Mouse (Mus musculus): Measurements from ENCODE around the gene Cdk11b. TPM values are rescaled to one million over a fixed set of nuclear protein-coding genes. Genes with fewer than 3 reads are reported as not detected.

Cdk11b gene
- 10 to 100 TPM; 56.8 to 62.0 TPM for total RNA-seq (2021)
- long read RNA-seq, experiment 1, transcript Cdk11b-201 (20 exons, 2,595 nt) = major isoform, 30 of 76 reads
- long read RNA-seq, experiment 1, partial matches to known transcripts = 11 of 76 reads
- long read RNA-seq, experiment 1, other reads (novel, unspliced or antisense) = 31 of 76 reads
- long read RNA-seq, experiment 2, transcript Cdk11b-201 (20 exons, 2,595 nt) = major isoform, 38 of 100 reads
- long read RNA-seq, experiment 2, transcript Cdk11b-202 (20 exons, 2,673 nt) = minor isoform, 8 of 100 reads
- long read RNA-seq, experiment 2, partial matches to known transcripts = 23 of 100 reads
- long read RNA-seq, experiment 2, other reads (novel, unspliced or antisense) = 30 of 100 reads

DNA sequence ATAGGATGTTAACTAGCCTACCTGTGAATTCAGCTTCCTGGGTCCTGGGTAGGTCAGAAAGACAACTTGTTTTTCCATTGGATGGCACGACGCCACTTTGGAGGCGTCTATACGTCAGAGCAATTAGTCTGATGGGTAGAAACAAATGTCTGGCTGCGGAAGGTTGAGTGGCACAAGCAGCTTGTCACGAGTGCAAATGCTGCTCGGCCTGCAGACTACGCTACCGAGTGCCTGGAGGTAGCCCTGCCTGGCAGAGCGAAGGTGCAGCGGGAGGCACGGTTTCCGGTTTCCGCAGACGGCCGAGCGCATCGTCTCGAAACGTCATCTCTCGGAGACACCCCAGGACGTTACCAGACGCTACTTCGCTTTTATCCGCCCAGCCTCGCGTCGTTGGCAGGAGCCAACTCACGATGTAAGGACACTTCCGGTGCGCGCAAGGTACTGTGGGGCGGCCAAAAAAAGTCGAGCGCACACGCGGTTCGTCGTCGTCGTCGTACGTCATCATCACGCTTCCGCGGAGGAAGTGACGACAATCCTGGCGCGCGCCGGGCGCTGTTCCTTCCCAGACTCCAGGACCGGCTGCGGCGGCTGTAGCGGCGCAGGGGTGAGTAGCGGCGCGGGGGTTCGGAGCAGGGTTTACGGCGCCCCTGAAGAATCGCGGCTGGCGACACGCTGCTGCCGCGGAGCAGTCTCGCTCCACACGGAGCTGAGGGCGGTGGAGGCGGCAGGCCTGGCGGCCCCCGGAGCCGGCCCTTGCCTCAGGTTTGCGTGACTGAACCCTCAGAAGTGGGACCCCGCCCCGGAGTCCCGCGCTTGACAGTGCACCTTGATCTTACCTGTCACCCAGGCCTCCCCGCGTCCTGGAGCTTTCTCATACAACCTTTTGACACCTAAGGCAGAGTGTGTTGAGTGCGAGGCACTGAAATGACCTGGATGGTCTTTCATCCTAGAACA lies at the start of gene Cdk11b:
Cdk11b (plus strand) TSS at position 517 of the 954 bp plus-strand sequence.
- peak; percentile 93 to 95 for DNase-seq (ENCODE audit: low spot score in 2 of 2)

DNA sequence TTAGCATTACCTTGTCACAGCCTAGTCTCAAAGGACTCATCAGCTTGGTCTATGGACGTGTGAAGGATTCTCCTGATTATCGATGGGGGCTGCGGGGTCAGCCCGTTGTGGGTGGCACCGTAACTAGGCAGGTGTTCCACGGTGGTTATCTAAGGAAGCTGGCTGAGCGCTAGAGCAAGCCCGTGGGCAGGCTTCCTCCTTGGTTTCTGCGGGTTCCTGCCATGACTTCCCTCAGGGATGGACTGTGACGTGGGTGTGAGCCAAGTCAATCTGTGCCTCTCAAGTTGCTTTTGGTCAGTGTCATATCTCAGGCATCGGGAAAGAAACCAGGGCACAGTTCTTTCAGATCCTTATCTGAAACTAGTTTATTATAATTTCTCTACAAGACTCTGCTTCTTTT lies 49.7 kb upstream of the Cdk11b start:
- DNase-seq (ENCODE audit: low spot score in 2 of 2) = no peak

DNA sequence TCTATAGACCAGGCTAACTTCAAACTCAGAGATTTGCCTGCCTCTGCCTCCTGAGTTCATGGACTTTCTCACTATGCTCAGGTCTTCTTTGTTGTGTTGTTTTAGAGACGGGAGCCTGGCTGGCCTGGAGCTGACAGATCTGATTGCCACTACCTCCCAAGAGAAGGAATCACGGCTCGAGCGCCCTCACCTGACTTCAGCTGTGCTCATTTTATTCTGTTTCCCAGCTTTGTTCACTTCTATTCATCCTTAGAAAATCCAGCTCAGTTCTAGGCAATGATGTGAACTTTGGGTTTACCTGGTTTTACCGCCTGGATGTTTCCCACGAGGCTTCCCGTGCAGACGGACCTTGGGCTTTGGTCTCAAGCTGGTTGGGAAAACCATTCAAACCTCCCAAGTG lies 49.1 kb upstream of the Cdk11b start:
- no peak for DNase-seq (ENCODE audit: low spot score in 2 of 2)

DNA sequence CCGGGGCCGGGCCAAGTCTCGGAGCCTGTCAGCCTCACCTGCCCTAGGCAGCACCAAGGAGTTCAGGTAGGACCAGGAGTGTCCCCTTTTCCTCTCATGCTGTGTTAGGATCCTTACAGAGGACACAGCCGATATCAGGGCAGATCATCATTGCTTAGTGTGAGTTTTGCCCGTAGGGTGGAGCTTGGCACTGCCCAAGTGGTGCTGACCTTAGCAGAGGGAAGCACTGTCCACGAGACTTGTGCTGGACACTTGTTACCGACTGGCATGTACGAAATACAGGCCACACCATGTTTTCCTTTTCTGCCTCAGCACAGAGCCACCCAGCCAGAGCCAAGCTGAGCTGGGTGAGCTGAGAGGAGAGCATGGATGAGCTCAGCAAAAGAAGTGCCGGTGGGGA lies 47.5 kb upstream of the Cdk11b start:
- no peak for DNase-seq (ENCODE audit: low spot score in 2 of 2)

DNA sequence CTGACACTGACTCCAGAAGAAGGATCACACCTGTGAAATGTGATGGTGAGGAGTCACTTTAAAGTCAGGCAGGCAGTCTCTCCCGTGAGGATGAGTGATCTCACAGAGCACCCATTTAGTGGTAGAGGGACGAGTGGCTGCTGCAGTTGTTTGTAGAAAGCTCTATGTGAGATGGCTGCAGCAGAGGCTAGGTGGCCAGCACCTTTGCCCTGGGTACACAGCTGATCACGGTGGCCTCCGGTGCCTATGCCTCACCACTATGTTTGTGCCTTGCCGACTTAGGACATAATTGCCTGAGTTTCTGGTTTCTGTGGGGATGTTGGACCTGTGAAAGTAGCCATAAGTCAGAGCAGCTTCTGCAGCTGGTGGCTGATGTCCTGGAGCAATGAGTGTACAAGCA lies 46.9 kb upstream of the Cdk11b start:
- DNase-seq (ENCODE audit: low spot score in 2 of 2) = no peak

DNA sequence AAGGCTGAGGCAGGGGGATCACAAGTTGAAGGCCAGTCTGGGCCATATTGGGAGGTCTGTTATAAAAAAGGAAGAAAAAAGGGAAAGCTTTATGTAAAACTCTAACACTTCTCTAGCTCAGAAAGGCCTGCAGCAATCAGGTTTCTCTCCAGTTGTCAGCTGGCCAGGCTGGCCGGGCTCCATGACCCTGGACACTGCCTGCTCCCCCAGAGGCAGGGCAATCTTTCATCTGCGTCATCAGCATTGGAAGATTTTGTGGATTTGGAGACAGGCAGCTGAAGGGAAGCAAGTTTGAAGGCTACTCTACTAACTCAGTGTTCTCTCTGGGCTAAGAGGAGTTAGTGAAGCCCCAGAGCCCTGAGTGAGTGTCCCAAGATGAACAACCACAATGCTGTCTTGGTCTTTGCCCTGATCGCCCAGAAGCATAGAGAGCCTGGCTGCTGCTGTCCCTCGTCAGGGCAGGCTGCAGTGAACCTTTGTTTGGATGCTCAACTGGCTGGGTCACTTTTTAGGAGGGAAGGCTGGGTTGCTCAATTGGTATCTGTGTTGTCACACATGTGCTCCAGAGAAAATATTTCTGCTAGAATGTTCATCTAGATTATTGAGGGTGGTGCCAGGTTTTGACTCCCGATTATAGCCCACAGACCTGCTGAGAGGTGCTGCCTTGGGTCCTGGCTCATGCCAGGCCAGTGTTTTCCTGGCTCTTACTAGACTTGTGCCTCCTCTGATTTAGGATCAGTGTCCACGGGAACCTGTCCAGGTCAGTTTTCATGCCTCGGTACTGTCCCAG lies 46.1 kb upstream of the Cdk11b start:
- DNase-seq (ENCODE audit: low spot score in 2 of 2) = peak; percentile 74 to 75

- DNase-seq (ENCODE audit: low spot score in 2 of 2) = no peak
Measured at GRCm38 (mm10) chr4:155580420-155580819, 44.2 kb upstream of the Cdk11b start.

DNA sequence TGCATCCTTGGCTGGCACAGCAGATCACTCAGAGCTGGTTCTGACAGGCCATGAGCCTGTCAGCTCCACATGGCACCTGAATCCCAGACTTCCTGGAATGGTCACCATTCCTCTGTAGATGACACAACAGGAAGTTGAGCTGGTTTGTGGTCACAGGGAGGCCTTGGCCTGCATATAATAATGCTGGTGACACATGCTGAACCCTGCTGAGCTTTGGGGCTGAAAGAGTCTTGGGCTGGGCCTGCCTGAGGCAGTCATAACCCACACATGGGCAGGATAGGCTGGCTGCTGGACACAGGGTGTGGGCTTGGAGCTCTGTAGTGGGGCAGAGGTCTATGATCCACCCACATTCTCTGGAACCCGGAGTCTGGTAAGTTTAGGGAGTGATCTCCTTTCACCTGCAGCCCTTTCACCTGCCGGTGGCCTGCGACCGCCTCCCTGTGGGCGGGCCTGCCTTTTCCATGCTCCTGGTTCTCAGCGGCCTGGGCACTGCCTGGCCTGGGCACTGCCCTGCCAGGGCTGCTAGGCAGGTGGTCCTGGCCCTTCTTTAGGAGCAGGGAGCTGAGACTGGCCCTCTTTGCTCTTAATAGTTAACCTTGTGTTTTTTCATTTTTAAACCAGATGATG lies 42.3 kb upstream of the Cdk11b start:
- peak in 1 of 2 experiments; percentile 64 for DNase-seq (ENCODE audit: low spot score in 2 of 2)

DNA sequence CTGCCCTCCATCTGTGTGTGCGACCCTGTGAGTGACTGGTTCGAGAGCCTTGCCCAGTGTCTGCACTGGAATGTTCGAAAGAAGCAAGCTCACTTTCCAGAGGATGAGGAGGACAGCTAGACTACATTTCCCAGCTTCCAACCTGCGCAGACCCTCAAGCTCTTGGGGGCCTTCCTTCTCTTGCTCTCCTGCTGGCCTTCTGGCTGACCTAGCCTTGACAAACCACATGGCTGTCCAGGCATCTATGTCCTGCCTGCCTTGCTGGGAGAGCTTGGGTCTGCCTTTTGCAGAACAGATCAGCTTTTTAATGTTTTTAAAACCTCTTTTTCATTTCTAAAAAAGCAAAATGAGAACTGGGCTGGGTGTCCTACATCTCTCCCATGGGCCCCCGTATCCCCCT lies 35.3 kb upstream of the Cdk11b start:
- DNase-seq (ENCODE audit: low spot score in 2 of 2) = no peak

GRCm38 (mm10) chr4:155591012-155591719 lies 33.5 kb upstream of the Cdk11b start:
- no peak for DNase-seq (ENCODE audit: low spot score in 2 of 2)

DNA sequence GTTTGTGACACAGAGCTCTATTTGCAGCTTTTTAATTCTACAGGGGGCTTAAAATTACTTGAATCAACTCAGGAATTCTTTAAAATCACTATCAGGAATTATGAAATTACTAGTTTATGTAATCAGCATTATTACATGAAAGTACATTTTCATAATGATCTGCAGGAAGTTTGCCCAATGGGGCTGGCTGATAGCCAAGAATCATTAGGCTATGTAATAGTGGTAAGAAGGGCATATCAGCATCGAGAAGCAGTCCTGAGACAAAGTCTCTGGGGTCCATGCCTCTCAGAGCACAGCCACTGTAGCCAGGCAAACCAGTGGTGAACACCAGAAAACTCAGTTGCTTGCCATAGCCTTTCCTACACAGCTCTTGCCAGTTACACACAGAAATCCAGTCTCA lies 30.9 kb upstream of the Cdk11b start:
- DNase-seq (ENCODE audit: low spot score in 2 of 2) = no peak

GRCm38 (mm10) chr4:155595777-155596176 lies 28.9 kb upstream of the Cdk11b start:
- no peak for DNase-seq (ENCODE audit: low spot score in 2 of 2)

DNA sequence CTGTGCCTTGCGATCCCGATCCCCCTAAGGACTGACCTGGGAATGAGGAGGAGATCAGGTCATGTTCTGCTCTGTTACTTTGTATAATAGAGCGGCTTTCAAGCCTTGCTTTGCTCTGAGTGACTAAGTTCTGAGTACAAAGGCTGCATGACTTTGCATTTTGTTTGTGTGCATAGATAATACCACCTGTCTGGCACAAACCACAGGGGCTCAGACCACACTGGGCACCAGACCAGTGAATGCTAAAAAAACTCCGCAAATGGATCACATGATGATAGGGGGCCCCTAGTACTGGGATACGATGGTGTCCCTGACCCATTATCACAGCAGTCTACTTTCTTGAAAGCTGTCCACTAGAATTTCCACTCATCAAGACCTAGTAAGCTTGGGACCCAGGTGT lies 28.0 kb upstream of the Cdk11b start:
- no peak for DNase-seq (ENCODE audit: low spot score in 2 of 2)

DNA sequence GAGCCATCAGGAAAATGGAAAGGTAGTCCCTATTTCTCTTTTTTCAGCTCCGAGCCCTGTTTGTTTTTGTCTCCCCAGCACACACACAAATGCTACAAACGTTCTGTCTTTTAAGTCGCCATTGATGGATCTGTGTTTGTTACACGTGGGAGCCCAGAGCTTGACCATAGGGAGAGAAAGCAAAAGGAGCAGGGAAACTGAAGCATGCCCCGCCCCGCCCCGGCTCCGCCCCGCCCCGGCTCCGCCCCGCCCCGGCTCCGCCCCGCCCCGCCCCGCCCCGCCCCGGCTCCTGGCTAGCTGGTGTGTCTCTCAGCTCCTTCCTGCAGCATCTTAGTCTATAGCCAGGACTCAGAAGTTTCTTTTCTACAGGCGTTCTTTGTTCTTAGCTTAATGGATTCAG lies 26.1 kb upstream of the Cdk11b start:
- DNase-seq (ENCODE audit: low spot score in 2 of 2) = no peak

DNA sequence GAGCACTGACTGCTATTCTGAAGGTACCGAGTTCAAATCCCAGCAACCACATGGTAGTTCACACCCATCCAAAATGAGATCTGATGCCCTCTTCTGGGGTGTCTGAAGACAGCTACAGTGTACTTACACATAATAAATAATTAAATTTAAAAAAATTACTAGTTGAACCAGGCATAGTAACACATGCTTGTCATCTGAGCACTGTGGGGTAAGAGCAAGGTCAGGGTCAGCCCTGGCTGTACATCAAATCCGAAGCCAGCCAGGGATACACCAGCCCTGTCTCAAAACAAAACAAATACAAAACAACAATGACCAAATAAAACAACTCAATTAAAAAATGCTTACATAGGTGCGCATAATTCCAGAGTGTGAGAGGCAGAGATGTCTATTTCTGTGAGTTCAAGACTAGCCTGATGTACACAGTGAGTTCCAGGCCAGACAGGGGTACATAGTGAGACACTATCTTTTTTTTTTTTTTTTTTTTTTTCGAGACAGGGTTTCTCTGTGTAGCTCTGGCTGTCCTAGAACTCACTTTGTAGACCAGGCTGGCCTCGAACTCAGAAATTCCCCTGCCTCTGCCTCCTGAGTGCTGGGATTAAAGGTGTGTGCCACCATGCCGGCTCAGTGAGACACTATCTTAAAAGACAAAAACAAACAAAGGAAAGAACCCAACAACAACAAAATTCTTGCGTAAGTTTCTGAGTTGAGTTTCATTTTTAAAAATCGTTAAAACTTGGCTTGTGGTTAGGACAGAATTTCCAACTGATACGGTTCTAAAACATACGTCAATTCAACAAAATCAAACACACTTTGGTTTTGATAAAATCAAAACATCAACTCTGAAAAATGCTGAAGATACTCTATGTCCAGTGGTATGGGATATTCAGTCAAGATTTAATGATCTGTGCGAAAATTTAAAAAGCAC lies 24.5 kb upstream of the Cdk11b start:
- no peak for DNase-seq (ENCODE audit: low spot score in 2 of 2)

DNA sequence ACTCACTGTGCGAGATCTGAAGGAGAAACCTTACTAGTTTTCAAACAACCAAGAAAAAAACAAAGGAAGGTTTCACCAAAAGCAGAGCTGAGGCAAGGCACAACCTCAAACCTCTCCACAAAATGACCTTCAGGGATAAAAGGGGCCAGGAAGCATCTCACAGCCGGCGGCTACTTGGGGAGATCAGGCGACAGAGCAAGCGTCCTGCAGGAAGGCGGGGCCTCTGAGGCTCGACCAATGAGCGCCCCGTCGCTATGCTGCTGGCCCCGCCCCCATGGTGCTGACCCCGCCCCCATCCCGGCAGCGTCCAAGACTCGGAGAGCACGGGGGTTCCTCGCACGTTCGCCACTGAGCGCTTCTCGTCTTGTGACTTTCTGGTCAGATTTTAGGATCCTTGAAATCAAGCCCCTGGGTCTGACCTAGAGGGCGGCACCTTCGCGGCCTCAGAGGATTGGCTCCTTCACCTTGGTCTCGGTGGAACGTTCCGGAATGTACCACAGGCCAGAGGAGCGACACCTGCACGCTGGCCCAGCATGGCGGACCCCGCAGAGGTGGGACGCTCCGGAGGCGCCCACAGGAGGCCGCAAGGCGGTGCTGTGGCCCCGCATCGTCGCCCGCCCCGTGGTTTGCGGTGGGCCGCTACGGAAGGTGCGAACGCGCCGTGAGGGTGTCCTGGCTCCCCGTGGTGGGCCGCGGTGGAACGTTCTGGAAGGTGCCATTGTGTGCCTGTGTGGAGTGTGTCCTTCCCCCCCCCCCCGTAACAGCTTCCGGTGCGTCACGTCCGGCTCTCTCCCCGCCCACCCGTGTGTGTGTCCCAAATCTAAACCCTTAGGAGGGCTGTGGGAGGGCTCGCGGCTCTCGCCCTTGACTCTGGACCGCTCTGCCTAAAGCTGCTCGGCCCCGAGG lies 23.3 kb upstream of the Cdk11b start, which contains the start of gene Slc35e2:
Slc35e2 (plus strand) TSS at position 326 of the 906 bp plus-strand sequence.
- DNase-seq (ENCODE audit: low spot score in 2 of 2) = peak; percentile 85 to 89

GRCm38 (mm10) chr4:155601997-155602456 lies 22.6 kb upstream of the Cdk11b start:
- no peak for DNase-seq (ENCODE audit: low spot score in 2 of 2)

- DNase-seq (ENCODE audit: low spot score in 2 of 2) = no peak
Measured at GRCm38 (mm10) chr4:155602753-155603152, 21.9 kb upstream of the Cdk11b start.

Data from adrenal gland, adult 18-20 months (tissue).